Mouse (Mus musculus): ENCODE results near the gene Pde2a.

Gene Pde2a

GRCm38 (mm10) chr7:101421529-101421928, at the start of gene Pde2a:
TSS of gene Pde2a (plus strand) at chr7:101421691.
- DNase-seq (ENCODE audit: low read depth, low spot score), result no peak

DNA sequence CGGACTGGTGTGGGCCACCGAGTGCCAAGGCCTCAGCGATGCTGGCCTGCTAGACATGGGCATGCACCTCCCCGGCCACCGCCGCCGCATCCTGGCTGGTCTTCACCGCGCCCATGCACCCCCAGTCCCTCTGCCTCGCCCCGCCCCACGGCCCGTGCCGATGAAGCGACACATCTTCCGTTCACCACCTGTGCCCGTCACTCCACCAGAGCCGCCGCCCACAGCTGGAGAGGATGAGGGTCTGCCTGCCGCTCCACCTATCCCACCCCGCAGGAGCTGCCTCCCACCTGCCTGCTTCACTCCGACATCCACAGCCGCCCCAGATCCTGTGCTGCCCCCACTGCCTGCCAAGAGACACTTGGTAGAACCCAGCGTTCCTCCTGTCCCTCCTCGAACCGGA, 48.4 kb upstream of the Pde2a start:
- no peak for DNase-seq (ENCODE audit: low read depth, low spot score)

DNA sequence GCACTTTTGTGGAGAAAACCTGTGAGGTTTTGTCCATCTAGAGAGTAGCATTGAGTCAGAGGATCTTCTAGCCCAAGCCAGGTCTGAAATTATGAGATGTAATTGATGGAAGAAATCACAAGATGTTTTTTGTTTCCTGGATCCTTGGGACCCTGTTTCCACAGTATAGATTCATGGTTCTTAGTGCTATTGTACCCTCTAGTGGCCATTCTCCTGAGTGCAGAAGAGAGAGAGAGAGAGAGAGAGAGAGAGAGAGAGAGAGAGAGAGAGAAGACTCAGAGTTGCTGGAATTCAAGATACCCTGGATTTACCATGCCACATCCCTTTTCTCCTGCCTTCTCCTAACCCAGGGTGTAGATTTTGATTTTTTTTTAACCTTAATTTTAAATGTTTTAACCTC, 47.3 kb upstream of the Pde2a start:
- DNase-seq (ENCODE audit: low read depth, low spot score), result no peak

DNA sequence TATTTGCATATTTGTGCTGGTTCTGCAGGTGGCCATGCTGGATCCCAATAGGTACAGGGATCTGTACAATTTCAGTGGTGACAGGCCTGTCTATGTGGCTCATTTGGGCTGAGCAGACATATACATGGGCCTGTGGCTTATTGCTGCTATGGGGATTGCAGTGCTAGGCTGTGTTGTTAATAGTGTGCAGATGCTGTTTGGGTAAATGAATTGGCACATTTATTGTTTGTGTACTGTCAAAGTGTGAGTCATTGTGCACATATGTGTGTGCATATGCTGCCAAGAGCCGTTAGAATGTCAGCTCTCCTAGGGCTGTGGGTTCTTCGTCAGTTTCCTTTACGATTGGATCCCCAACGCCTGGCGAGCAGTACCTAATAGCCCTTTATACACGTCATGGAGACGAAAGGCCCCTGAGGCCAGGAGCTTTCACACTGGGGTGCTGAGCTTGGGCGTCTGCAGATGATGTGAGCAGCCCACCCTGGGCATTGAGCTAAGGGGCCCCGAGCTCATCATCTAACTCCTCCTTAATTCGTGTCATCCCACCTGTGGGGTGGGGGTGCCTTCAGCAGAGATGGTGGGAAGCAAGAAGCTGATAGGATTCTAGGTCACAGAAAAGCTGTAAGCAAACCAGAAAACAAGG, 44.7 kb upstream of the Pde2a start:
- DNase-seq (ENCODE audit: low read depth, low spot score), result no peak

DNA sequence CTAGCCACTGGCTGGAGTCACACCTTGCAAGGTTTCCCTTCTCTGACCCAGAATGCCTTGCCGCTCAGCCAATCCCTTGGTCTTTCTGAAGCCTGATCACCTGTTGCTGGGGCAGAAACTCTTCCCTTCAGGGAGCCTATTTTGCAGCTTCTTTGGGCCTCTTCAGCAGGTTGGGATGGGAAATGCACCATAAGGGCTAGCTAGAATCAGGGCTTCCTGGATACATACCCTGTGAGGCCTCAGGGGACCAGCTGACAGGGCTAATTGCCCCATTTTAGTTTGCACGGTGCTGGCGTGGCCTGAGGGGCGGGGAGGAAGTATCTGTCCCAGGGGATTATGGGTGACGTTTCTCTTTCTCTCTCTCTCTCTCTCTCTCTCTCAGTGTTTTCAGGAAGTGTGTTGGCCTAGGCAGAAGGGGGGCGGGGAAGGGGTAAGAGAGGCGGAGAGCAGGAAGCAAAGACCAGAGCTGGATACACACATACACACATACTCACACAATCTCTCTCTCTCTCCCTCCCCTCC, 43.7 kb upstream of the Pde2a start:
- no peak for DNase-seq (ENCODE audit: low read depth, low spot score)

DNA sequence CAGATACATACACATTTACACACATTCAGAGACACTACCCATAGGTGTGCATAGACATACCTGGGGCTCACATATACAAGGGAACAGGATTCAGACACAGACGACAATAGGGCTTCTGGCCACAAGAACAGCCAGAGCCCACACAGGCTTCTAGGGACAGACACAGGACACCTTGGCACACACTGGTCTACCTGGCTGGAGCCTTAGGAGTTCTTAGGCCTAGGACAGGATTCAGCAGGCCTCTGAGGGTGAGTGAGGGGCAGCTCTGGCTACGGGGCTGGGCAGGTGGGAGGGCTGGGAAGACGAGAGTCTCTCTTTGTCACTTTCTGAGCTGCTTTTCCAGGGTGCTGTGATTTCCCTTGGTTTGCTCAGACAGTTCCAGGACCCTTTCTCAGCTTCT, 43.2 kb upstream of the Pde2a start:
- no peak for DNase-seq (ENCODE audit: low read depth, low spot score)

DNA sequence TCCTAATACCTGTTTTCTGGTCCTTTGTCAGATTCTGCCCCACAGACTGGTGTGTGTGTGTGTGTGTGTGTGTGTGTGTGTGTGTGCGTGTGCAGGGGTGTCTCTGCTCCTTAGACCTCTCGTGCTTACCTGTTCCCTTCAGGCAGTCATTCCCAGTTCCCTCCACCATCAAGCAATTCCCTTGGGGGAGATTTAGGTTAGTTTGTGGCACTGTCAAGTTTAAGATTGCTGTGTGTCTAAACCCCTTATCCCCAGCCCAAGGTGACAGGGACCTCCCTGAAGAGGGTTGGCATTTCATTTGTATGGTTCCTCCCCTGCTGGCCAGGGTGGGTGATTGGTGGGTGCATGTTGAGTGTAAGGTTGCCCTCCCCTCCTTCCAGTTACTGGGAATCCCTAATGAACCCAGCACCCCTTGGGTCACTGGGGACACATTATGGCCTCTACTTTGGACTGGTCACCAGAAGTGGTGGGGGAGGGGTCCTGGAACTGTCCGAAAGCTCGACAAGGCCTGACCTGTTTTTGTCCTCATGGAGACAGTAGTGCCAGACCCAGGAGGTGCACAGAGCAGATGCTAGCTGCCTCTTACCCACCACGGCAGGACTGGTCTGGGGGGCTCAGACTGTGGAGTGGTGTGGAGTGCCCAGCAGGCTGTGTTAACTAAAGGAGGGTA, 42.6 kb upstream of the Pde2a start:
- DNase-seq (ENCODE audit: low read depth, low spot score), result no peak

DNA sequence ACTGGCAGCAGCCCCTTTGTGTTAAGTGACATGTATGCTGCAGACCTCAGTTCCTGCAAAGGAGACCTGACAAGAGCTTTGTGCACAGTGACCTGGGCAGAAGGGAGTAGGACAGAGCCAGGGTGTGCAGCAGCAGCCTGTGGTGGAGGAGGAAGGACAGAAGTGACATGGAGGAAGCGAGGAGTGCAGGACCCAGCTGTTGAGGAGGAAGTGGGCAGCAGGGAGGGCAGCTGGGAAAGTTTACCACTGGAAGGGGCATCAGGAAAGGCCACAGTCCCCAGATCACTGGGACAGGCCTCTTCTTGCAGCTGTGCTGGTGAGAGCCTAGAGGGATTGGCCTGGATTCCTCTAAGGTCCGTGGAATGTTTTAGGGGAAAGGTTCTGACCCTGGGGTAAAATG, 41.8 kb upstream of the Pde2a start:
- DNase-seq (ENCODE audit: low read depth, low spot score), result no peak

DNA sequence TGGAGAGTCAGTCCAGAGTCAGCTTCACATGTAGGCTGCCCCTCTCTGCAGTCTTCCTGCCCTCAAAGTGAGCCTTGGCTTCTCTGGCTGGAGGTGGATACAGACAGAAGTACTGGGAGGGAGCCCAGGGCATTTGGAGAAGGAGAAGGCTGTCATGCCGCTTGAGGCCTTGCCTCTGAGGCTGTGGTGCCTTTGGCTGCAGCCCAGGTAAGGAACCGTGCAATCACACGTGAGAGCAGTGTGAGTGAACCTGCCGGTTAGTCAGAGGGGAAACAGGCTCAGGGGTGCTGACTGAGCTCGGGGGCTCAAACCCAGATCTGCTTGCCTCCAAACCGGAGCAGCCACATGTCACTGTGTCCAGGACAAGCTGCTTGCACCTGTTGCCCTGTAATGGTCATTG, 40.0 kb upstream of the Pde2a start:
- DNase-seq (ENCODE audit: low read depth, low spot score), result no peak

- no peak for DNase-seq (ENCODE audit: low read depth, low spot score)
Measured at GRCm38 (mm10) chr7:101382378-101382777, 39.1 kb upstream of the Pde2a start.

- no peak for DNase-seq (ENCODE audit: low read depth, low spot score)
Measured at GRCm38 (mm10) chr7:101383756-101384155, 37.7 kb upstream of the Pde2a start.

DNA sequence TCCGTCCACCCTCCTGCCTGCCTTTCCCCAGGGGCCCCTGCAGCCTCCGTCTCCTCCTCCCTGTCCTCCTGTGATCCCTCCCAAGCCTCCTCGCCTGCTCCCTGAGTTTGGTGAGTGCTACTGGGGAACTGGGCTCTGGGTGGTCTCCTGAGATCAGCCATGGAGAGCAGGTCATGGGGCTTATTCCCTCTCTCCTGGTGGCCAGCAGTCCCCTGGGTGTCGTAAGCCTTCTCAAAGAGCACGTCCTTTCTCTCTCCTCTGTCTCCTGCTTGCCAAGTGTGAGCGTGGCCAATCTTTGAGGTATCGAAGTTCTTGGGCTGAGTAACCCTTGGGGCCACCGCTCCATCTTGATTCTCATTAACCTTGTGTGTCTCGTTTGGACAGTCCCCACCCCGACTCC, 36.6 kb upstream of the Pde2a start:
- DNase-seq (ENCODE audit: low read depth, low spot score), result no peak

DNA sequence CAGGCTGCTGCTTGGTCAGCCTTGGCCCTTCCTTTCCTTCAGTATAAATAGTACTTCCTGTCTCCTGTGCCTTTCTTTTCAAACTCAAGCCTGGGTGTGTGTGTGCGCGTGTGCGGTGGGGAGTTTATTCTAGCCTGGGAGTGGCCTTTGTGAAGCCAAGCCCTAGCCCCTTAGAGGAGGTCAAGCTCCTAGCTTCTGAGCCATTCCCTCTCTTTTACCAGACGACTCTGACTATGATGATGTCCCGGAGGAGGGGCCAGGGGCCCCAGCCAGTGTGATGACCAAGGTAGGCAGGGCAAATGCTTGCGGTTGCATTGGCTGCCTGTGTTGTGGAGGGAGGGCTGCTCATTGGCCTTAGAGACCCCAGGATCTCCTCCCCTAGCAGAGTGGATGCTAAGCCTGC, 36.2 kb upstream of the Pde2a start:
- no peak for DNase-seq (ENCODE audit: low read depth, low spot score)

- DNase-seq (ENCODE audit: low read depth, low spot score), result no peak
Measured at GRCm38 (mm10) chr7:101385866-101386452, 35.5 kb upstream of the Pde2a start.

GRCm38 (mm10) chr7:101389256-101389655, 32.2 kb upstream of the Pde2a start:
- no peak for DNase-seq (ENCODE audit: low read depth, low spot score)

DNA sequence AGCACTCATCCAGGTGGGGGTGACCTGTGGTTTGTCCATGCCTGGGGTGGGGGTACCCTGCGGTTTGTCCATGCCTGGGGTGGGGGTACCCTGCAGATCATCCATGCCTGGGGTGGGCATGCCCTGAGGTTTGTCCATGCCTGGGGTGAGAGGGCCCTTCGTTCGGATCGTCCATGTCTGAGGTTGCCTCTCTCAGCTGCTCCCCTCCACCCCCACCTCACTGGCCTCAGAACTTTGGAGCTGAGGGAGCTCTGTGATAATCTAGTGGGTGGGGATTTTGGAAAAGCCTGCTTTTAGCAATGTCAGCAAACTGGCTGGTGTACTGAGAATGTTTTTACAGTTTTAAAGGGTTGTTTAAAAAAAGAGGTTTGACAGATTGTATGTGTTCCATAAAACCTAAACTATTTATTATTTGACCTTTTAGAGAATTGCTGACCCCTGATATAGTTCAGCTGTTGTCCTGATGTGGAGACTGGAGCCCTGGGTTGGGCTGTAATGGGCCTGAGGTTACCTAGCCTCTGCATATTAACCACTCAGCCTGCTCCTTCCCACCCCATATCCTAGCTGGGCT, 29.5 kb upstream of the Pde2a start:
- no peak for DNase-seq (ENCODE audit: low read depth, low spot score)

GRCm38 (mm10) chr7:101393015-101393414, 28.5 kb upstream of the Pde2a start:
- no peak for DNase-seq (ENCODE audit: low read depth, low spot score)

DNA sequence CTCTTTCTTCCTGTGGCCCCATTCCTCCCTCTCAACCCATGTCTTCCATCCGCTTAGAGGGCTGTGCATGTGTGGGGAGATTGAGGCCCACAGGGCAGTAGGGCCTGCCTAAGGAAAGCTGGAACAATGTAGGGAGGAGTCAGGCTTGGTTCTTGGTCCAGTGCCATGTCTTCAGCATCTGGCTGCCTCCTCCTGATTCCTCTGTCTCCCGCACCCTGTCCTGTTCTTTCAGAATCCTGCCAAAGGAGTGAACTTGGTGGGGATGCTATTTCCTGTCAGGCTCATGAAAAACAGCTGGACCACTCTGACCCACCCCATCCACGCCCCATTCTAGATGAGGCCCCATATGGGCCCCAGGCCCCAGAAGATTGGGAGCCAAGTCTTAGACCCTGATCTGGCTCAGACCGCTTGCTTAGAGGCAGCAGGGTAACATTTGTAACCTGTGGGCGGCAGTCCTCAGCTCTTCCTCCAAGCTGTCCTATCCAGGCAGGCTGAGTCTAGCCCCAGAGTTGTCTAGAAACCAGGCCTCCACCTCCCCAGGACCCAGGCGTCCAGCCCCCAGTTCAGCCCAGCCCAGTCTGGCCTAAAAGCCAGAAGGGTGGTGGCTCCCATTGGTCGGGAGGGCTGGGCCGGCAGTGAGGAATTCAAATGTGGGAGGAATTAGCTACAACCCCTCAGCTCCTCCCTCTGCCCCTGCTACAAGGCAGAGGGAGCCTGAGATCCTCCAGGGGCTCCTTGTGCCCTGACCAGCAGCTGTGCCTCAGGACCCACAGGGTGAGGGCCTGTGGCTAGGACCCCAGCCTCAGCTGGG, 27.6 kb upstream of the Pde2a start:
- no peak for DNase-seq (ENCODE audit: low read depth, low spot score)

- DNase-seq (ENCODE audit: low read depth, low spot score), result no peak
Measured at GRCm38 (mm10) chr7:101394569-101394968, 26.9 kb upstream of the Pde2a start.

GRCm38 (mm10) chr7:101395471-101395870, 26.0 kb upstream of the Pde2a start:
- DNase-seq (ENCODE audit: low read depth, low spot score), result no peak

- DNase-seq (ENCODE audit: low read depth, low spot score), result no peak
Measured at GRCm38 (mm10) chr7:101397175-101397574, 24.3 kb upstream of the Pde2a start.

GRCm38 (mm10) chr7:101401510-101401909, 20.0 kb upstream of the Pde2a start:
- DNase-seq (ENCODE audit: low read depth, low spot score), result no peak
